Mouse (Mus musculus) G1E (cell line): ENCODE results near the gene Dcaf15. TPM values are rescaled to one million over a fixed set of nuclear protein-coding genes. Genes with fewer than 3 reads are reported as not detected.

ENCODE experiments used
- ATAC-seq: 2 replicates; pipeline ENCODE4 v1.8.0; 2016; ENCODE audit warnings: mild to moderate bottlenecking; ENCODE audit not compliant: insufficient number of reproducible peaks, poor library complexity, low FRiP score, severe bottlenecking; ENCODE audit errors: extremely low read depth
- DNase-seq: peaks from one replicate; pipeline ENCODE4 v3.0.0; 2012; ENCODE audit warnings: low spot score
- H3K27me3 ChIP-seq: 2 replicates; pipeline ENCODE4 v1.6.1; 2012; ENCODE audit warnings: mild to moderate bottlenecking, low read length, inconsistent platforms; ENCODE audit not compliant: insufficient read depth
- H3K36me3 ChIP-seq: replicated peaks from 2 replicates; pipeline ENCODE3; 2012; ENCODE audit warnings: mild to moderate bottlenecking, inconsistent platforms
- H3K4me1 ChIP-seq: 2 replicates; pipeline ENCODE4 v1.6.1; 2012; ENCODE audit warnings: low read depth, low read length, inconsistent platforms, mixed read lengths; ENCODE audit not compliant: insufficient read depth
- H3K4me3 ChIP-seq: 2 replicates; pipeline ENCODE4 v1.5.1; 2012; ENCODE audit warnings: low read depth, mild to moderate bottlenecking, inconsistent platforms, low read length, moderate library complexity, mixed read lengths
- H3K9me3 ChIP-seq: replicated peaks from 2 replicates; pipeline ENCODE4 v1.6.1; 2012; ENCODE audit warnings: inconsistent platforms
- CTCF ChIP-seq: IDR thresholded peaks from 2 replicates; pipeline ENCODE4 v1.5.1; 2012; ENCODE audit warnings: low read depth, low read length, inconsistent platforms, mixed read lengths
- GATA1 ChIP-seq: IDR thresholded peaks from 2 replicates; pipeline ENCODE4 v1.6.1; 2012; ENCODE audit warnings: borderline replicate concordance, low read length, inconsistent platforms, mixed read lengths
- GATA2 ChIP-seq: IDR thresholded peaks from 2 replicates; pipeline ENCODE4 v1.6.1; 2012; ENCODE audit warnings: low read depth, low read length, inconsistent platforms, borderline replicate concordance
- POLR2AphosphoS5 ChIP-seq: IDR thresholded peaks from 2 replicates; pipeline ENCODE4 v1.6.1; 2012; ENCODE audit warnings: low read depth, low read length, inconsistent platforms; ENCODE audit not compliant: insufficient replicate concordance
- TAL1 ChIP-seq: conservative IDR thresholded peaks from 2 replicates; pipeline ENCODE4 v1.6.1; 2012; ENCODE audit warnings: low read depth, low read length, inconsistent platforms, mixed read lengths
- polyA plus RNA-seq: library from polyadenylated mRNA; stranded (reverse); fragments of >175 nt; gene quantifications from 2 replicates; pipeline ENCODE4 v1.2.3, GENCODE M21; 2012
- total RNA-seq, 2 experiments: library from RNA; stranded (forward) in 1 of 2; stranded (reverse) in 1 of 2; fragments of 200-1000 nt in 1 of 2; fragments of >200 nt in 1 of 2; fragmentation: Nextera tagmentation in 1 of 2; gene quantifications; 2 replicates each; pipeline ENCODE4 v1.2.3; 2014 to 2017

The Dcaf15 gene
- total and polyA plus RNA-seq, 3 experiments: 16.3 to 51.8 (median 16.4) TPM

- Histone ChIP-seq H3K27me3 (no peaks in the 10 kb centered on the region), H3K4me3 (no peak overlapping the region), H3K4me1 (peaks cover 16% of the 10 kb centered on the region), H3K36me3 (peaks cover 90% of the 10 kb centered on the region), H3K9me3 (no peaks in the 10 kb centered on the region)
- no peak for TF ChIP-seq POLR2AphosphoS5
- TF ChIP-seq TAL1: no peak
- TF ChIP-seq GATA1: no peak
- TF ChIP-seq GATA2: no peak
- TF ChIP-seq CTCF: no peak
- ATAC-seq (no peak), DNase-seq (no peak)
These were observed 27.7 kb downstream of the Dcaf15 start for GRCm38 (mm10) chr8:84076849-84077248.

- ATAC-seq: no peak
- no peak overlapping the region for H3K4me3 ChIP-seq
- H3K9me3 ChIP-seq: no peaks in the 10 kb centered on the region
- H3K36me3 ChIP-seq: peaks cover 89% of the 10 kb centered on the region
- peaks cover 19% of the 10 kb centered on the region for H3K4me1 ChIP-seq
- no peaks in the 10 kb centered on the region for H3K27me3 ChIP-seq
- TF ChIP-seq POLR2AphosphoS5 (no peak), CTCF (no peak), GATA2 (no peak), GATA1 (no peak), TAL1 (no peak)
- DNase-seq: no peak
These were observed 28.2 kb downstream of the Dcaf15 start for GRCm38 (mm10) chr8:84076412-84076811.

GRCm38 (mm10) chr8:84073230-84073976, 31.2 kb downstream of the Dcaf15 start:
- H3K9me3 ChIP-seq: no peaks in the 10 kb centered on the region
- H3K4me1 ChIP-seq: peaks cover 43% of the 10 kb centered on the region
- TF ChIP-seq GATA1 (no peak), GATA2 (no peak), TAL1 (no peak), POLR2AphosphoS5 (no peak), CTCF (no peak)
- no peak overlapping the region for H3K4me3 ChIP-seq
- ATAC-seq: no peak
- no peak for DNase-seq
- H3K36me3 ChIP-seq: peaks cover 82% of the 10 kb centered on the region
- H3K27me3 ChIP-seq: no peaks in the 10 kb centered on the region

- Histone ChIP-seq H3K27me3 (no peaks in the 10 kb centered on the region), H3K9me3 (no peaks in the 10 kb centered on the region), H3K4me3 (no peak overlapping the region), H3K4me1 (peaks cover 53% of the 10 kb centered on the region), H3K36me3 (peaks cover 76% of the 10 kb centered on the region)
- ATAC-seq (no peak), DNase-seq (no peak)
- TF ChIP-seq CTCF (no peak), GATA2 (no peak), TAL1 (no peak), GATA1 (no peak), POLR2AphosphoS5 (no peak)
These were observed 32.2 kb downstream of the Dcaf15 start for GRCm38 (mm10) chr8:84072321-84072720.

GRCm38 (mm10) chr8:84071921-84072320, 32.6 kb downstream of the Dcaf15 start:
- ATAC-seq: no peak
- Histone ChIP-seq H3K4me1 (peaks cover 53% of the 10 kb centered on the region), H3K36me3 (peaks cover 72% of the 10 kb centered on the region), H3K9me3 (no peaks in the 10 kb centered on the region), H3K27me3 (no peaks in the 10 kb centered on the region), H3K4me3 (no peak overlapping the region)
- no peak for DNase-seq
- TF ChIP-seq GATA1 (no peak), POLR2AphosphoS5 (no peak), TAL1 (no peak), CTCF (no peak), GATA2 (no peak)

- H3K4me1 ChIP-seq: peaks cover 53% of the 10 kb centered on the region
- ATAC-seq: no peak
- TF ChIP-seq TAL1 (no peak), GATA1 (no peak), GATA2 (no peak)
These were observed 33.9 kb downstream of the Dcaf15 start for GRCm38 (mm10) chr8:84070667-84071066.

More at GRCm38 (mm10) chr8:84070667-84071066, 33.9 kb downstream of the Dcaf15 start:
- DNase-seq: no peak
- no peaks in the 10 kb centered on the region for H3K27me3 ChIP-seq
- H3K9me3 ChIP-seq: no peaks in the 10 kb centered on the region
- no peak overlapping the region for H3K4me3 ChIP-seq
- H3K36me3 ChIP-seq: peaks cover 59% of the 10 kb centered on the region
